Mouse (Mus musculus) c-Kit-positive CD71-positive TER-119-negative erythroid progenitor cells, embryonic 14.5 days (primary cell): ENCODE data around the gene Dtx3.
"Not testable (repeated sequence)": the region's sequence is repeated elsewhere in the genome, so short reads cannot be mapped to it uniquely, and the experiment has no call there.

ENCODE experiments used
- DNase-seq: peaks from one replicate; pipeline ENCODE4 v3.0.0-alpha.2; 2013; ENCODE audit warnings: low read depth

Dtx3 gene

GRCm38 (mm10) chr10:127204589-127204988 is 9.1 kb upstream of the Dtx3 start:
- DNase-seq = no peak

GRCm38 (mm10) chr10:127203106-127203505 is 7.6 kb upstream of the Dtx3 start:
- no peak for DNase-seq

GRCm38 (mm10) chr10:127200279-127200678 is 4.8 kb upstream of the Dtx3 start:
- no peak for DNase-seq

GRCm38 (mm10) chr10:127199474-127199873 is 3.9 kb upstream of the Dtx3 start:
- DNase-seq = no peak

GRCm38 (mm10) chr10:127199068-127199467 is 3.5 kb upstream of the Dtx3 start:
- no peak for DNase-seq

GRCm38 (mm10) chr10:127198492-127198891 is 3.0 kb upstream of the Dtx3 start:
- no peak for DNase-seq

GRCm38 (mm10) chr10:127197505-127198110 is 2.1 kb upstream of the Dtx3 start:
- DNase-seq = no peak

GRCm38 (mm10) chr10:127197104-127197503 is 1.6 kb upstream of the Dtx3 start:
- DNase-seq = no peak

- DNase-seq = no peak
These were observed 864 bp upstream of the Dtx3 start for GRCm38 (mm10) chr10:127196392-127196791.

GRCm38 (mm10) chr10:127194428-127195327 is 850 bp downstream of the Dtx3 start:
- no peak for DNase-seq

GRCm38 (mm10) chr10:127193011-127193410 is 2.5 kb downstream of the Dtx3 start:
- no peak for DNase-seq

- DNase-seq = not testable (repeated sequence)
These were observed 3.5 kb downstream of the Dtx3 start for GRCm38 (mm10) chr10:127192057-127192328.

GRCm38 (mm10) chr10:127191191-127192056 is 4.1 kb downstream of the Dtx3 start:
- DNase-seq = no peak

- no peak for DNase-seq
These were observed 4.9 kb downstream of the Dtx3 start for GRCm38 (mm10) chr10:127190398-127191190.

- no peak for DNase-seq
These were observed 5.7 kb downstream of the Dtx3 start, which contains the start of gene Arhgef25 for GRCm38 (mm10) chr10:127189651-127190381. Gene Arhgef25 (minus strand): TSS chr10:127190083.

GRCm38 (mm10) chr10:127189116-127189650 is 6.3 kb downstream of the Dtx3 start:
- no peak for DNase-seq

- DNase-seq = no peak
These were observed 6.9 kb downstream of the Dtx3 start for GRCm38 (mm10) chr10:127188465-127189115.

GRCm38 (mm10) chr10:127188079-127188453 is 7.5 kb downstream of the Dtx3 start:
- DNase-seq = no peak

GRCm38 (mm10) chr10:127187371-127188078 is 8.0 kb downstream of the Dtx3 start:
- DNase-seq = no peak

GRCm38 (mm10) chr10:127186451-127186850 is 9.1 kb downstream of the Dtx3 start:
- no peak for DNase-seq
